8 mouse cellular contexts compared by ENCODE assay signal in genomic region chr19:11818199-11819142, GRCm38 (mm10). TPM values are rescaled to one million over a fixed set of nuclear protein-coding genes. Genes with fewer than 3 reads are reported as not detected.
A peak's percentile ranks its signal among the peaks of the same experiment; 100 is the strongest.
DNase-seq lines count a peak whose midpoint lies in the region; ATAC-seq and TF ChIP-seq lines count a peak whose summit lies in the region.

No protein-coding gene starts in this region.

- peak; percentile 79 for ATAC-seq in embryonic facial prominence, embryonic 12.5 days (ENCODE audit: insufficient number of reproducible peaks, insufficient read depth, low FRiP score, low TSS enrichment)
- ATAC-seq in limb, embryonic 14.5 days (ENCODE audit: low FRiP score, low read depth): peak; percentile 54; the same call in 1 of the 2 replicates
- ATAC-seq in midbrain, embryonic 15.5 days (replicated peaks): peak; percentile 91
- ATAC-seq in stomach, embryonic 14.5 days (ENCODE audit: insufficient number of reproducible peaks, insufficient read depth, low FRiP score, low read depth): peak; percentile 89

- H3K9ac ChIP-seq in embryonic facial prominence, embryonic 12.5 days: peak overlapping the region; percentile 78
- H3K9ac ChIP-seq in limb, embryonic 14.5 days (ENCODE audit: low read depth, low read length, severe bottlenecking): peak overlapping the region; percentile 69
- peak overlapping the region; percentile 82 for H3K9ac ChIP-seq in midbrain, embryonic 15.5 days
- peak overlapping the region; percentile 73 for H3K9ac ChIP-seq in stomach, embryonic 14.5 days (replicated peaks; ENCODE audit: low read depth, low read length)

- peak overlapping the region; percentile 64 for H3K4me3 ChIP-seq in embryonic facial prominence, embryonic 12.5 days
- peak overlapping the region; percentile 58 for H3K4me3 ChIP-seq in limb, embryonic 14.5 days (replicated peaks; ENCODE audit: low read length)
- H3K4me3 ChIP-seq in midbrain, embryonic 15.5 days: peak overlapping the region; percentile 90
- peak overlapping the region; percentile 75 for H3K4me3 ChIP-seq in stomach, embryonic 14.5 days (ENCODE audit: low read depth, low read length)

- no peaks in the 10 kb centered on the region for H3K9me3 ChIP-seq in embryonic facial prominence, embryonic 12.5 days
- H3K9me3 ChIP-seq in limb, embryonic 14.5 days (ENCODE audit: control insufficient read depth, low read length): no peaks in the 10 kb centered on the region
- H3K9me3 ChIP-seq in midbrain, embryonic 15.5 days: no peaks in the 10 kb centered on the region
- no peaks in the 10 kb centered on the region for H3K9me3 ChIP-seq in stomach, embryonic 14.5 days (ENCODE audit: control insufficient read depth, low read depth, low read length)

- under 1% methylated on average over 73 of the region's 83 CpGs for WGBS in embryonic facial prominence, embryonic 12.5 days
- under 1% methylated on average over 43 of the region's 83 CpGs for WGBS in limb, embryonic 14.5 days
- WGBS in midbrain, embryonic 15.5 days: under 1% methylated on average over 80 of the region's 83 CpGs
- under 1% methylated on average over 71 of the region's 83 CpGs for WGBS in stomach, embryonic 14.5 days

- H3K36me3 ChIP-seq in embryonic facial prominence, embryonic 12.5 days: no peaks in the 10 kb centered on the region
- H3K36me3 ChIP-seq in limb, embryonic 14.5 days (ENCODE audit: control insufficient read depth, insufficient read depth, low read length): no peaks in the 10 kb centered on the region
- no peaks in the 10 kb centered on the region for H3K36me3 ChIP-seq in midbrain, embryonic 15.5 days (replicated peaks)
- H3K36me3 ChIP-seq in stomach, embryonic 14.5 days (ENCODE audit: control insufficient read depth, insufficient read depth, low read length): no peaks in the 10 kb centered on the region

- H3K27ac ChIP-seq in embryonic facial prominence, embryonic 12.5 days: no peak overlapping the region
- H3K27ac ChIP-seq in limb, embryonic 14.5 days (replicated peaks; ENCODE audit: low read depth, low read length): no peak overlapping the region
- H3K27ac ChIP-seq in midbrain, embryonic 15.5 days: peak overlapping the region; percentile 72
- H3K27ac ChIP-seq in stomach, embryonic 14.5 days (ENCODE audit: low read length): peak overlapping the region; percentile 63; the same call in 1 of the 2 replicates

- H3K4me1 ChIP-seq in embryonic facial prominence, embryonic 12.5 days: peaks cover 7% of the 10 kb centered on the region; the same call in 1 of the 2 replicates
- H3K4me1 ChIP-seq in limb, embryonic 14.5 days (ENCODE audit: control insufficient read depth, insufficient read depth, low read length): no peaks in the 10 kb centered on the region; the same call in 1 of the 2 replicates
- peaks cover 27% of the 10 kb centered on the region for H3K4me1 ChIP-seq in midbrain, embryonic 15.5 days
- H3K4me1 ChIP-seq in stomach, embryonic 14.5 days (ENCODE audit: control insufficient read depth, insufficient read depth, low read length): peaks cover 14% of the 10 kb centered on the region

- peak; percentile 28 to 38 for DNase-seq in spleen, postnatal 36 days (ENCODE audit: low spot score in 2 of 2)
- no peak for DNase-seq in spleen, postnatal 4 days (ENCODE audit: low spot score in 2 of 2)
- peak; percentile 51 to 57 for DNase-seq in heart, adult 9 months (ENCODE audit: low spot score in 2 of 2)
- DNase-seq in kidney, adult 8-10 months: peak; percentile 76 to 78
- DNase-seq in limb, embryonic 14.5 days (ENCODE audit: low spot score): peak; percentile 9

- H3K27me3 ChIP-seq in embryonic facial prominence, embryonic 12.5 days: peaks cover 49% of the 10 kb centered on the region
- peaks cover 52% of the 10 kb centered on the region for H3K27me3 ChIP-seq in limb, embryonic 14.5 days (ENCODE audit: control insufficient read depth, insufficient read depth, low read length)
- H3K27me3 ChIP-seq in midbrain, embryonic 15.5 days (replicated peaks): 0 out of 2 replicates have a peak, but pooled peaks cover 3% of the 10 kb centered on the region
- no peaks in the 10 kb centered on the region for H3K27me3 ChIP-seq in stomach, embryonic 14.5 days (ENCODE audit: control insufficient read depth, insufficient read depth, low read length)

- peak overlapping the region; percentile 88 for H3K4me2 ChIP-seq in embryonic facial prominence, embryonic 12.5 days (replicated peaks)
- H3K4me2 ChIP-seq in limb, embryonic 14.5 days (replicated peaks; ENCODE audit: low read depth, low read length, severe bottlenecking): peak overlapping the region; percentile 93
- peak overlapping the region; percentile 91 for H3K4me2 ChIP-seq in midbrain, embryonic 15.5 days
- peak overlapping the region; percentile 80 for H3K4me2 ChIP-seq in stomach, embryonic 14.5 days (replicated peaks; ENCODE audit: low read depth, low read length)

- no peak for TF ChIP-seq POLR2A in limb, embryonic 14.5 days (IDR thresholded peaks at IDR 0.05; ENCODE audit: borderline replicate concordance, extremely low read depth, insufficient read depth, insufficient read length)

RNA-seq across cellular contexts. Expression of gene Stx3, which starts 0.7 kb away (rescaled TPM):
- polyA plus RNA-seq in embryonic facial prominence, embryonic 12.5 days (2016; fragmentation: Nextera tagmentation; extraction: Ambion mirVana): 8.4 and 9.0 TPM in 2 replicates
- polyA plus RNA-seq in limb, embryonic 14.5 days (2012; rRNA removed): 3.9 and 5.2 TPM in 2 replicates
- 6.7 and 7.9 TPM in 2 replicates for polyA plus RNA-seq in limb, embryonic 14.5 days (2014; fragmentation: Nextera tagmentation; extraction: Ambion mirVana)
- 28.9 and 34.2 TPM in 2 replicates for polyA plus RNA-seq in midbrain, embryonic 15.5 days (2015; fragmentation: Nextera tagmentation; extraction: Ambion mirVana)
- 22.8 and 23.2 TPM in 2 replicates for polyA plus RNA-seq in stomach, embryonic 14.5 days (2014; fragmentation: Nextera tagmentation; extraction: Ambion mirVana)

RNA-seq across cellular contexts. Expression of gene Olfr1417, which starts 20.5 kb away (rescaled TPM):
- not detected in 2 replicates for polyA plus RNA-seq in embryonic facial prominence, embryonic 12.5 days (2016; fragmentation: Nextera tagmentation; extraction: Ambion mirVana)
- polyA plus RNA-seq in limb, embryonic 14.5 days (2012; rRNA removed): not detected in 2 replicates
- polyA plus RNA-seq in limb, embryonic 14.5 days (2014; fragmentation: Nextera tagmentation; extraction: Ambion mirVana): not detected in 2 replicates
- 0.09 TPM in 1 of 2 replicates, not detected in the other for polyA plus RNA-seq in midbrain, embryonic 15.5 days (2015; fragmentation: Nextera tagmentation; extraction: Ambion mirVana)
- polyA plus RNA-seq in stomach, embryonic 14.5 days (2014; fragmentation: Nextera tagmentation; extraction: Ambion mirVana): 0.27 TPM in 1 of 2 replicates, not detected in the other

RNA-seq across cellular contexts. Expression of gene Olfr1418, which starts 42.4 kb away (rescaled TPM):
- polyA plus RNA-seq in embryonic facial prominence, embryonic 12.5 days (2016; fragmentation: Nextera tagmentation; extraction: Ambion mirVana): not detected in 2 replicates
- not detected in 2 replicates for polyA plus RNA-seq in limb, embryonic 14.5 days (2012; rRNA removed)
- polyA plus RNA-seq in limb, embryonic 14.5 days (2014; fragmentation: Nextera tagmentation; extraction: Ambion mirVana): not detected in 2 replicates
- polyA plus RNA-seq in midbrain, embryonic 15.5 days (2015; fragmentation: Nextera tagmentation; extraction: Ambion mirVana): not detected in 2 replicates
- polyA plus RNA-seq in stomach, embryonic 14.5 days (2014; fragmentation: Nextera tagmentation; extraction: Ambion mirVana): not detected in 2 replicates

RNA-seq across cellular contexts. Expression of gene Mrpl16, which starts 48.3 kb away (rescaled TPM):
- polyA plus RNA-seq in embryonic facial prominence, embryonic 12.5 days (2016; fragmentation: Nextera tagmentation; extraction: Ambion mirVana): 45.6 and 48.1 TPM in 2 replicates
- 19.0 and 30.3 TPM in 2 replicates for polyA plus RNA-seq in limb, embryonic 14.5 days (2012; rRNA removed)
- 49.4 and 50.7 TPM in 2 replicates for polyA plus RNA-seq in limb, embryonic 14.5 days (2014; fragmentation: Nextera tagmentation; extraction: Ambion mirVana)
- 40.9 and 42.7 TPM in 2 replicates for polyA plus RNA-seq in midbrain, embryonic 15.5 days (2015; fragmentation: Nextera tagmentation; extraction: Ambion mirVana)
- 51.1 and 59.7 TPM in 2 replicates for polyA plus RNA-seq in stomach, embryonic 14.5 days (2014; fragmentation: Nextera tagmentation; extraction: Ambion mirVana)

RNA-seq across cellular contexts. Expression of gene Olfr1419, which starts 56.4 kb away (rescaled TPM):
- polyA plus RNA-seq in embryonic facial prominence, embryonic 12.5 days (2016; fragmentation: Nextera tagmentation; extraction: Ambion mirVana): not detected in 2 replicates
- polyA plus RNA-seq in limb, embryonic 14.5 days (2012; rRNA removed): 0.06 TPM in 1 of 2 replicates, not detected in the other
- polyA plus RNA-seq in limb, embryonic 14.5 days (2014; fragmentation: Nextera tagmentation; extraction: Ambion mirVana): not detected in 2 replicates
- 0.05 TPM in 1 of 2 replicates, not detected in the other for polyA plus RNA-seq in midbrain, embryonic 15.5 days (2015; fragmentation: Nextera tagmentation; extraction: Ambion mirVana)
- polyA plus RNA-seq in stomach, embryonic 14.5 days (2014; fragmentation: Nextera tagmentation; extraction: Ambion mirVana): not detected in 2 replicates

Comparison
In these comparisons a context has a peak if more than half of its experiments do, and no peak if none do; other contexts are left out.
1. DNase-seq: peak in spleen, postnatal 36 days (2 of 2), heart, adult 9 months (2 of 2), kidney, adult 8-10 months (2 of 2) and limb, embryonic 14.5 days (single experiment); none in spleen, postnatal 4 days (0 of 2).
2. H3K27ac ChIP-seq: peak in midbrain, embryonic 15.5 days (single experiment) and stomach, embryonic 14.5 days (single experiment); none in embryonic facial prominence, embryonic 12.5 days (single experiment) and limb, embryonic 14.5 days (single experiment).
3. Peak in every context shown above with its lines, with median percentiles within 50 percentile points of each other: ATAC-seq, H3K4me2 ChIP-seq, H3K4me3 ChIP-seq and H3K9ac ChIP-seq.